Mouse (Mus musculus) lung, adult 2 months (tissue): Measurements from ENCODE around the gene Eno2.

Experiments
- CTCF ChIP-seq: fragments of 200-500 bp; IDR thresholded peaks from 2 replicates; pipeline ENCODE4 v1.5.1; 2011; ENCODE audit warnings: mild to moderate bottlenecking, low read length, control low read depth; ENCODE audit not compliant: insufficient read depth
- POLR2A ChIP-seq: fragments of 200-500 bp; IDR thresholded peaks from 2 replicates; pipeline ENCODE4 v1.6.1; 2011; ENCODE audit warnings: low read depth, mild to moderate bottlenecking, control low read depth, low read length, borderline replicate concordance; ENCODE audit errors: extremely low read depth

DNA sequence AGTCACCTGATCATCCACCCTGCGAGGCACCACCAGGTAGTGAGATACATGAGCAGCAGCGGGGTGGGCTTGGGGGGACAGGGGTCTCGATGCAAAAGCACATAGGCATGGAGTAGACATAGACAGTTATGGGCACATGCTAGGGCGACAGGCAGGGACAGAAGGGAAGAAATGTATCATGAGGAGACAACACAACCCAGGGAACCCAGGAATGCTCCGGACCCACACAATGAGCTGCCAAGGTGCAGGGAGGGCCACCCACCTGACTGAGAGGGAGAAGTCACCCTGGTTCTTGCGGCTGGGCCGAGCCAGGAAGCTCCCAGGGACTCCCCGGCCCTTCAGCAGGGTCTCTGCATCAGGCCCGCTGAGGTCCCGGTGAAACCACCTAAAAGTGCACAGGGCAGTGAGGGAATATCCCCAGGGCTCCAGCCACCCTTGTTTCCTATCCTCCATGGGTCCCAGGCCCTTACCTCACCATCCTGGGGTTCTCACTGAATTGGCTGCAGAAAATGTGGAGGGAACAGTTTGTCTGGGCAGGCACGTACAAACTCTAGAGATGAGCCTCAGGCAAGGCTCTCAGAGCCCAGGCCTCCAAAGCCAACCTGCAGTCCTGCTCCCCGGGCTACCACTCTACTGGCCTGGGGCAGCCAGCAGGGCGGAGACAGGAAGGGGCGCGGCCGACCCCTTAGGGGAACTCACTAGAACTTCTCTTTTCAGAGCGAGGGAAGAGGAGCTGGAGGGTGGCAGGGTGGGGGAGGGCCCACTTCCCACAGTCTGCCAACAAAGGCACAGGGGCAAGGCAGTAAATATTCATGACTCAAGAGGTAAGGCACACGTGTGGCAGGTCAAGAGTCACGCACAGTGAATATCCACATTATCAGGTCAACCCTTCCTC is 36.8 kb downstream of the Eno2 start:
- TF ChIP-seq CTCF (no peak), POLR2A (peak; percentile 47; the same call in 1 of the 2 replicates)
